Mouse (Mus musculus) heart, postnatal 0 days (tissue): ENCODE results near the gene Gimap3. TPM values are rescaled to one million over a fixed set of nuclear protein-coding genes. Genes with fewer than 3 reads are reported as not detected.

Source experiments
- ATAC-seq: fragments of 200-750 bp; cut with Nextera tagmentation; 2 replicates; pipeline ENCODE4 v1.8.0; 2017; ENCODE audit warnings: low read depth, moderate number of reproducible peaks, moderate library complexity; ENCODE audit not compliant: insufficient read depth
- DNase-seq: peaks from one replicate; pipeline ENCODE4 v3.0.0-alpha.2; 2016; ENCODE audit warnings: low spot score
- H3K27ac ChIP-seq: fragments of 300-500 bp; sonication (generic); 2 replicates; pipeline ENCODE4 v1.5.1; 2014; ENCODE audit warnings: low read depth, mild to moderate bottlenecking
- H3K27me3 ChIP-seq: fragments of 300-500 bp; sonication (generic); 2 replicates; pipeline ENCODE4 v1.6.1; 2014; ENCODE audit warnings: low read length, mixed read lengths; ENCODE audit not compliant: control insufficient read depth, insufficient read depth
- H3K36me3 ChIP-seq: fragments of 300-500 bp; sonication (generic); replicated peaks from 2 replicates; pipeline ENCODE4 v1.6.1; 2014; ENCODE audit warnings: low read length, mixed read lengths; ENCODE audit not compliant: control insufficient read depth, insufficient read depth
- H3K4me1 ChIP-seq: fragments of 300-500 bp; sonication (generic); 2 replicates; pipeline ENCODE4 v1.6.1; 2014; ENCODE audit warnings: antibody characterized with exemption; ENCODE audit not compliant: control insufficient read depth, insufficient read depth
- H3K4me2 ChIP-seq: fragments of 300-500 bp; sonication (generic); 2 replicates; pipeline ENCODE4 v1.6.1; 2014; ENCODE audit warnings: low read depth, mild to moderate bottlenecking, low read length, moderate library complexity
- H3K4me3 ChIP-seq: fragments of 300-500 bp; sonication (generic); 2 replicates; pipeline ENCODE4 v1.5.1; 2014; ENCODE audit warnings: low read depth, low read length
- H3K9ac ChIP-seq: fragments of 300-500 bp; sonication (generic); replicated peaks from 2 replicates; pipeline ENCODE4 v1.6.1; 2014; ENCODE audit warnings: low read depth, low read length, mixed read lengths
- H3K9me3 ChIP-seq: fragments of 300-500 bp; sonication (generic); replicated peaks from 2 replicates; pipeline ENCODE4 v1.6.1; 2016; ENCODE audit warnings: low read length; ENCODE audit not compliant: control insufficient read depth
- CTCF ChIP-seq: IDR thresholded peaks from 2 replicates; pipeline ENCODE4 v1.5.1; 2016; ENCODE audit warnings: antibody characterized with exemption, control low read depth, low read depth
- EP300 ChIP-seq: IDR thresholded peaks from 2 replicates; pipeline ENCODE4 v1.6.1; 2016; ENCODE audit warnings: antibody characterized with exemption, low read depth
- WGBS: fragments of 180-500 bp; shearing (Covaris S2); extraction: QIAGEN DNeasy Blood & Tissue Kit; methylation state at CpG from one replicate; pipeline ENCODE4 v1.1.7; 2014; 5-methylcytosine and 5-hydroxymethylcytosine counted together
- polyA plus RNA-seq: library from polyadenylated mRNA; unstranded; fragments of >200 nt; fragmentation: Nextera tagmentation; extraction: Ambion mirVana; gene quantifications from 2 replicates; pipeline ENCODE4 v1.2.1, GENCODE M21; 2015
- total RNA-seq: library from RNA; depleted of rRNA; stranded (reverse); fragments of >200 nt; gene quantifications from 2 replicates; pipeline ENCODE4 v1.2.3, GENCODE M21; 2014; ENCODE audit warnings: low replicate concordance

Gene Gimap3
- total and polyA plus RNA-seq, 2 experiments from 2014 or later: not detected

DNA sequence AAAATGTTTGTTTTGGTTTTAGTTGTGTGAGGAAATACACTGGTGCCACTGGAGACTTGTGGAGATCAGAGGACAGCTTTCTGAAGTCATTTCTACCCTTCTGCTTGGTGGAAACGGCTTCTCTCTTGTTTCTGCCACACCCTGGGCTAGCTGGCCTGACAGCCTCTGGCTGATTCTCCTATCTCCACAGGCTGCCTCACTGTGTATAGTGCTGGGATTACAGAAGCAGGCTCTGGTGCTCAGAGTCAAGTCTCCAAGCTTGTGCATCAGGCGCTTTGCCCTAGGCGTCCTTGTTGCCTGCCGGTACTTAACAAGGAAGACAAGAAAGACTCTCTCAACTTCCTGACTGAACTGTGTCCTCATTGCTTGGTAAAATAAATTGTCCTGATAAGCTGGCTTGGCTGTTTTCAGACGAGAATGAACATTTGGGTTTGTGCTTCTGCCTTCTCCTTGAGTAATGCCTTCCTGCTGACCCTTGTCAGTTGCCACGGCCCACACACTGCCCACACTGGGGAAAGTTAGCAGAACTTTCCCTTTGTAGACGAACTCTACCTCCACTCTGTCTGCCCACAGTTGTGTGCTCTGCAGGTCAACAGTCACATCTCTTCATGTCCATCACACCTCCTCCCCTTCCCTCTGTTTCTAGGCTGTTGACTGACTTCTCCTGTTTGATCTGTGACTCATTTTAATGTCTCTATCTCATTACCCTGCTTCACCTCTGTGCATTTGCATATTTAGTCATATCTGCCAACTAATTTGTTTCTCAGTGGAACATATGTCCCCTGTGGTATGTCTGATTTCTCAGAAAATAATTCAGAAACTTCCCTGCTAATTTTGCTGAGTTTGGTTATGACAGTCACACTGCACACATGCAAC is 23.3 kb downstream of the Gimap3 start:
- ATAC-seq (no peak), DNase-seq (no peak)
- Histone ChIP-seq H3K36me3 (no peaks in the 10 kb centered on the region), H3K4me1 (peaks cover 5% of the 10 kb centered on the region; the same call in 1 of the 2 replicates), H3K4me3 (peak overlapping the region; percentile 40), H3K9ac (peak overlapping the region; percentile 28; the same call in 1 of the 2 replicates), H3K27me3 (peaks cover 16% of the 10 kb centered on the region), H3K9me3 (no peaks in the 10 kb centered on the region), H3K27ac (peak overlapping the region; percentile 89), H3K4me2 (peak overlapping the region; percentile 54)
- WGBS: 32% methylated on average over 7 of the region's 7 CpGs
- TF ChIP-seq CTCF: no peak
- no peak for TF ChIP-seq EP300

DNA sequence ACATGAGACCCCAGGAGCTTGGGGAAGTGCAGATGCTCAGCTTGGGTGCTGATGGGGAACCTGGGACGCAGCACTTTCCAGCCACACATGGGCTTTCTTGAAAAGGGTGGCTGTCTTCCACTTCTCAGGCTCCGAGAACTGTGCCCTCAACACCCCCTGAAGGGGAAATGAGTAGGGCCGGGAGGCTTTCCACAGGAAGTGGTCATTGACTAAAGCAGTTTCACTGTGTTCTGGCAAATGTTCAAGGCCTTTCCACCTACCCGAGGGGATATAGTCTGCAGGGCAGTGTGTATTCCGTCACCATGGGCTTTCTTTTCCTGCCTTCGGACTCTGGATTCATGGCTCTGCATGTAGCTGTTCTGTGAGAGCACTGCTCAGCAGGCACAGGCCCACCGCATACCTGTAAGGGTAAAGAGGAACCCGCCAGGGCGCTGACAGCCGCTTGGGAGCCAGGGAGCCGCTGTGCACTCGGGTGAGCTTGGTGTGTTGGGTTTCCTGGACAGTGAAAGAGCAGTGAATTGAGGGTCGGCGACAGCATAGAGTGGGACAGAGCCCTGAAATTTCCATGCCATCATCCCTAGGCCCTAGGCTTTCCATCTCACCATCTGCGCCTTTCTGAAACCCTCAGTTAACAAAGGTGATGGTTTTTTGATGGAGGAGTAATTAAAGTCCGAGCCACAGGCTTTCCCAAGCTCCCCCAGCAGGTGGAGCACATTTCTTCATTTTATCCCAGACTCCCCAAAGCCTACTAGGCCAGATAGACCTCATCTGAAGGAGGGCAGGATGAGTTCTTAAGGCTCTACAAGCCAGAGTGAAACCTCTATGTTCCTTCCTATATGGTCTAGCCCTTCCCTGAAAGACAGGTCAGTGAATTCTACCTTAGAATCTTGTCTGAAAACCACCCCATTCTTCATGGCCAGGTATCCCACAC is 24.4 kb downstream of the Gimap3 start, which contains the start of gene Gimap5:
Gimap5 (plus strand) TSS at position 239 of the 931 bp plus-strand sequence.
- peak; percentile 62 for ATAC-seq

DNA sequence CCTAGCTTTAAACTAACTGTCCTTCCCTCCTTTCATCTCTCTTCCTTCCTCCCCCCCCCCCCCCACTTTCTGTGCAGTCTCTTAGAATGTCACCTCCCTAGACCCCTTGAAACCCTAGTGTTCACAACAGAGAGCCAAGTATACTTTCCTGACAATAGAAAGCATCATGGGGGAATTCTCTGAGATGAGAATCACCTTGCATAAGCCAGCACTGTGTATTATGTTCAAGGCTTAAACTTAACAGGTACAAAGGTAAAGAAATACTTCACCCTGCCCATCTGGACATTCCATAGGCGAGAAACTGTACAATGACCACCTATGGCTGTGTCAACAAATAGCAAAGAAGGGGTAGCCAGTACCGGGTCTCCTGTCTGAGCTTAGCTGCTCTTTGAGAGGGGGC is 25.2 kb downstream of the Gimap3 start:
- Histone ChIP-seq H3K4me1 (peaks cover 10% of the 10 kb centered on the region; the same call in 1 of the 2 replicates), H3K9ac (no peak overlapping the region; the same call in 1 of the 2 replicates), H3K9me3 (no peaks in the 10 kb centered on the region), H3K4me3 (no peak overlapping the region), H3K36me3 (no peaks in the 10 kb centered on the region), H3K27me3 (peaks cover 31% of the 10 kb centered on the region), H3K4me2 (peak overlapping the region; percentile 54), H3K27ac (peak overlapping the region; percentile 89)
- WGBS: 38% methylated on average over 2 of the region's 2 CpGs
- ATAC-seq (no peak), DNase-seq (no peak)
- TF ChIP-seq CTCF: no peak
- TF ChIP-seq EP300: no peak

More for the DNA sequence above, 24.4 kb downstream of the Gimap3 start, which contains the start of gene Gimap5:
- peak; percentile 51 for TF ChIP-seq CTCF
- TF ChIP-seq EP300: 0 out of 2 replicates have a peak, but pooled peaks have one; percentile 40
- peak; percentile 67 for DNase-seq
- Histone ChIP-seq H3K4me1 (peaks cover 10% of the 10 kb centered on the region; the same call in 1 of the 2 replicates), H3K27ac (peak within 1 kb of the TSS; percentile 89), H3K27me3 (peaks cover 27% of the 10 kb centered on the region), H3K4me3 (peak within 1 kb of the TSS; percentile 40), H3K36me3 (no peaks in the 10 kb centered on the region), H3K4me2 (peak within 1 kb of the TSS; percentile 54), H3K9ac (peak within 1 kb of the TSS; percentile 28; the same call in 1 of the 2 replicates), H3K9me3 (no peaks in the 10 kb centered on the region)
- WGBS: 26% methylated on average over 16 of the region's 16 CpGs

DNA sequence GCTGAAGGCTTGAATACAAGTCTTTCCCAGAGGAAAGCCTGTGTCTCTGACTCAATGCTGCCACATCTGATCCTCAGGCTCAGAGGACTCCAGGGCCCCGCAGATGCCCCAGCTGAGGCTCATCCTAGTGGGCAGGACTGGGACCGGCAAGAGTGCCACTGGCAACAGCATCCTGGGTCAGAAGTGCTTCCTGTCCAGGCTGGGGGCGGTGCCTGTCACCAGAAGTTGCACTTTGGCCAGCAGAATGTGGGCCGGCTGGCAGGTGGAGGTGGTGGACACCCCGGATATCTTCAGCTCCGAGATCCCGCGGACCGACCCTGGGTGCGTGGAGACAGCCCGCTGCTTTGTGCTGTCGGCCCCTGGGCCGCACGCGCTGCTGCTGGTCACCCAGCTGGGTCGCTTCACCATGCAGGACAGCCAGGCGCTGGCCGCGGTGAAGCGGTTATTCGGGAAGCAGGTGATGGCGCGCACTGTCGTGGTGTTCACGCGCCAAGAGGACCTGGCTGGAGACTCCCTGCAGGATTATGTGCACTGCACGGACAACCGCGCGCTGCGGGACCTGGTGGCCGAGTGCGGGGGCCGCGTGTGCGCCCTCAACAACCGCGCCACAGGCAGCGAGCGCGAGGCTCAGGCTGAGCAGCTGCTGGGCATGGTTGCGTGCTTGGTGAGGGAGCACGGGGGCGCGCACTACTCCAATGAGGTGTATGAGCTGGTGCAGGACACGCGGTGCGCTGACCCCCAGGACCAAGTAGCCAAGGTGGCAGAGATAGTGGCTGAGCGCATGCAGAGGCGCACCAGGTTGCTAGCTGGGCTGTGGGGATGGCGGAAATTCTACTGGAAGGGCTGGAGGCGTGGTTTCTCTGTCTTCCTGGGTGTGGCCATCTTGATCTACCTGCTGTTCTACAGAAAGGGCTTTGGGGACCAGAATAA is 28.0 kb downstream of the Gimap3 start:
- no peaks in the 10 kb centered on the region for H3K36me3 ChIP-seq
- ATAC-seq: no peak
- DNase-seq: no peak
- peak overlapping the region; percentile 50 for H3K4me2 ChIP-seq
- no peaks in the 10 kb centered on the region for H3K9me3 ChIP-seq
- WGBS: 18% methylated on average over 52 of the region's 52 CpGs
- H3K27me3 ChIP-seq: peaks cover 31% of the 10 kb centered on the region
- no peak overlapping the region for H3K27ac ChIP-seq
- H3K4me1 ChIP-seq: peaks cover 10% of the 10 kb centered on the region; the same call in 1 of the 2 replicates
- TF ChIP-seq EP300 (no peak), CTCF (no peak)
- peak overlapping the region; percentile 23 for H3K4me3 ChIP-seq
- H3K9ac ChIP-seq: no peak overlapping the region
